Mouse (Mus musculus) ES-E14 (cell line): ENCODE data around the gene Cbx3.

Source experiments
- MAFK ChIP-seq: IDR thresholded peaks from 2 replicates; pipeline ENCODE4 v1.6.1; 2014; ENCODE audit warnings: mild to moderate bottlenecking, low read depth, low read length, inconsistent platforms; ENCODE audit not compliant: insufficient read depth
- ZC3H11A ChIP-seq: IDR thresholded peaks from 2 replicates; pipeline ENCODE4 v1.6.1; 2012; ENCODE audit warnings: low read depth, mild to moderate bottlenecking, inconsistent platforms, low read length, borderline replicate concordance
- ZNF384 ChIP-seq: IDR thresholded peaks from 2 replicates; pipeline ENCODE4 v1.6.1; 2012; ENCODE audit warnings: low read depth, low read length, inconsistent platforms

GRCm38 (mm10) chr6:51459313-51460020 is 10.7 kb upstream of the Cbx3 start:
- TF ChIP-seq ZNF384 = no peak
- TF ChIP-seq ZC3H11A = no peak
- no peak for TF ChIP-seq MAFK
